Mouse (Mus musculus): ENCODE results near the gene Krtap19-4. TPM values are rescaled to one million over a fixed set of nuclear protein-coding genes. Genes with fewer than 3 reads are reported as not detected.
A peak's percentile ranks its signal among the peaks of the same experiment; 100 is the strongest.

Krtap19-4 gene
- not detected in 2 replicates for polyA plus RNA-seq (2016; fragmentation: Nextera tagmentation; extraction: Ambion mirVana)

- Histone ChIP-seq H3K36me3 (replicated peaks) (no peaks in the 10 kb centered on the region), H3K4me1 (no peaks in the 10 kb centered on the region), H3K4me3 (no peak within 1 kb of the TSS), H3K9me3 (no peaks in the 10 kb centered on the region), H3K27me3 (replicated peaks; ENCODE audit: low read depth, poor library complexity, severe bottlenecking) (no peaks in the 10 kb centered on the region), H3K27ac (replicated peaks) (no peak within 1 kb of the TSS)
- no peak for DNase-seq (ENCODE audit: low spot score)
- WGBS = 88% methylated on average over 5 of the region's 5 CpGs
Observed at GRCm38 (mm10) chr16:88884989-88885388, at the start of gene Krtap19-4. TSS of gene Krtap19-4 (minus strand) at chr16:88885089.

GRCm38 (mm10) chr16:88932165-88932564 is 47.3 kb upstream of the Krtap19-4 start, which contains the start of gene Krtap19-9b:
TSS of gene Krtap19-9b (minus strand) at chr16:88932265.
- H3K27me3 ChIP-seq (replicated peaks; ENCODE audit: low read depth, poor library complexity, severe bottlenecking) = no peaks in the 10 kb centered on the region
- H3K9me3 ChIP-seq = no peaks in the 10 kb centered on the region
- no peak within 1 kb of the TSS for H3K4me3 ChIP-seq
- 89% methylated on average over 3 of the region's 3 CpGs for WGBS
- H3K4me1 ChIP-seq = no peaks in the 10 kb centered on the region
- no peak for DNase-seq (ENCODE audit: low spot score)
- no peak within 1 kb of the TSS for H3K27ac ChIP-seq (replicated peaks)
- H3K36me3 ChIP-seq (replicated peaks) = no peaks in the 10 kb centered on the region

GRCm38 (mm10) chr16:88896357-88896756 is 11.5 kb upstream of the Krtap19-4 start, which contains the start of gene Krtap19-5:
TSS of gene Krtap19-5 (minus strand) at chr16:88896457.
- no peaks in the 10 kb centered on the region for H3K36me3 ChIP-seq (replicated peaks)
- H3K27ac ChIP-seq (replicated peaks) = no peak within 1 kb of the TSS
- no peak within 1 kb of the TSS for H3K4me3 ChIP-seq
- 93% methylated on average over 6 of the region's 6 CpGs for WGBS
- DNase-seq (ENCODE audit: low spot score) = no peak
- H3K4me1 ChIP-seq = no peaks in the 10 kb centered on the region
- H3K9me3 ChIP-seq = no peaks in the 10 kb centered on the region
- no peaks in the 10 kb centered on the region for H3K27me3 ChIP-seq (replicated peaks; ENCODE audit: low read depth, poor library complexity, severe bottlenecking)

GRCm38 (mm10) chr16:88886870-88887269 is 2.0 kb upstream of the Krtap19-4 start:
- H3K4me1 ChIP-seq = no peaks in the 10 kb centered on the region
- no peak overlapping the region for H3K27ac ChIP-seq (replicated peaks)
- H3K27me3 ChIP-seq (replicated peaks; ENCODE audit: low read depth, poor library complexity, severe bottlenecking) = no peaks in the 10 kb centered on the region
- H3K36me3 ChIP-seq (replicated peaks) = no peaks in the 10 kb centered on the region
- DNase-seq (ENCODE audit: low spot score) = no peak
- no peaks in the 10 kb centered on the region for H3K9me3 ChIP-seq
- H3K4me3 ChIP-seq = no peak overlapping the region
- 90% methylated on average over 6 of the region's 6 CpGs for WGBS

GRCm38 (mm10) chr16:88877938-88878337 is 7.0 kb downstream of the Krtap19-4 start, which contains the start of gene Krtap19-3:
TSS of gene Krtap19-3 (minus strand) at chr16:88878038.
- Histone ChIP-seq H3K9me3 (no peaks in the 10 kb centered on the region), H3K4me1 (no peaks in the 10 kb centered on the region), H3K27me3 (replicated peaks; ENCODE audit: low read depth, poor library complexity, severe bottlenecking) (no peaks in the 10 kb centered on the region), H3K4me3 (no peak within 1 kb of the TSS), H3K27ac (replicated peaks) (no peak within 1 kb of the TSS), H3K36me3 (replicated peaks) (no peaks in the 10 kb centered on the region)
- WGBS = 88% methylated on average over 2 of the region's 2 CpGs
- no peak for DNase-seq (ENCODE audit: low spot score)

GRCm38 (mm10) chr16:88874169-88874568 is 10.7 kb downstream of the Krtap19-4 start, which contains the start of gene Krtap19-2:
TSS of gene Krtap19-2 (minus strand) at chr16:88874269.
- H3K4me1 ChIP-seq = no peaks in the 10 kb centered on the region
- H3K27ac ChIP-seq (replicated peaks) = no peak within 1 kb of the TSS
- DNase-seq (ENCODE audit: low spot score) = no peak
- WGBS = 97% methylated on average over 3 of the region's 3 CpGs
- H3K27me3 ChIP-seq (replicated peaks; ENCODE audit: low read depth, poor library complexity, severe bottlenecking) = no peaks in the 10 kb centered on the region
- no peak within 1 kb of the TSS for H3K4me3 ChIP-seq
- H3K36me3 ChIP-seq (replicated peaks) = no peaks in the 10 kb centered on the region
- no peaks in the 10 kb centered on the region for H3K9me3 ChIP-seq

GRCm38 (mm10) chr16:88869311-88869710 is 15.6 kb downstream of the Krtap19-4 start, which contains the start of gene Krtap19-1:
TSS of gene Krtap19-1 (minus strand) at chr16:88869411.
- no peak for DNase-seq (ENCODE audit: low spot score)
- 88% methylated on average over 6 of the region's 6 CpGs for WGBS

GRCm38 (mm10) chr16:88864887-88865407 is 19.9 kb downstream of the Krtap19-4 start:
- 93% methylated on average over 4 of the region's 4 CpGs for WGBS
- no peak for DNase-seq (ENCODE audit: low spot score)

More at GRCm38 (mm10) chr16:88869311-88869710, 15.6 kb downstream of the Krtap19-4 start, which contains the start of gene Krtap19-1:
- Histone ChIP-seq H3K4me1 (no peaks in the 10 kb centered on the region), H3K27ac (replicated peaks) (no peak within 1 kb of the TSS), H3K4me3 (no peak within 1 kb of the TSS), H3K27me3 (replicated peaks; ENCODE audit: low read depth, poor library complexity, severe bottlenecking) (no peaks in the 10 kb centered on the region), H3K9me3 (no peaks in the 10 kb centered on the region), H3K36me3 (replicated peaks) (no peaks in the 10 kb centered on the region)

GRCm38 (mm10) chr16:88851450-88851849 is 33.4 kb downstream of the Krtap19-4 start:
- H3K27me3 ChIP-seq (replicated peaks; ENCODE audit: low read depth, poor library complexity, severe bottlenecking) = no peaks in the 10 kb centered on the region
- WGBS = 13% methylated on average over 5 of the region's 5 CpGs
- no peaks in the 10 kb centered on the region for H3K9me3 ChIP-seq
- H3K27ac ChIP-seq (replicated peaks) = no peak overlapping the region
- H3K4me1 ChIP-seq = no peaks in the 10 kb centered on the region
- peak; percentile 27 for DNase-seq (ENCODE audit: low spot score)
- H3K36me3 ChIP-seq (replicated peaks) = no peaks in the 10 kb centered on the region
- H3K4me3 ChIP-seq = no peak overlapping the region

More at GRCm38 (mm10) chr16:88864887-88865407, 19.9 kb downstream of the Krtap19-4 start:
- Histone ChIP-seq H3K27ac (replicated peaks) (no peak overlapping the region), H3K4me3 (no peak overlapping the region), H3K4me1 (no peaks in the 10 kb centered on the region), H3K36me3 (replicated peaks) (no peaks in the 10 kb centered on the region), H3K27me3 (replicated peaks; ENCODE audit: low read depth, poor library complexity, severe bottlenecking) (no peaks in the 10 kb centered on the region), H3K9me3 (no peaks in the 10 kb centered on the region)

GRCm38 (mm10) chr16:88848558-88848957 is 36.3 kb downstream of the Krtap19-4 start:
- Histone ChIP-seq H3K4me3 (no peak overlapping the region), H3K9me3 (no peaks in the 10 kb centered on the region), H3K27ac (replicated peaks) (no peak overlapping the region), H3K36me3 (replicated peaks) (no peaks in the 10 kb centered on the region), H3K4me1 (no peaks in the 10 kb centered on the region), H3K27me3 (replicated peaks; ENCODE audit: low read depth, poor library complexity, severe bottlenecking) (no peaks in the 10 kb centered on the region)
- WGBS = 85% methylated on average over 4 of the region's 4 CpGs
- DNase-seq (ENCODE audit: low spot score) = no peak

GRCm38 (mm10) chr16:88847363-88847762 is 37.5 kb downstream of the Krtap19-4 start:
- WGBS = 92% methylated on average over 1 of the region's 1 CpGs
- Histone ChIP-seq H3K36me3 (replicated peaks) (no peaks in the 10 kb centered on the region), H3K4me1 (no peaks in the 10 kb centered on the region), H3K27me3 (replicated peaks; ENCODE audit: low read depth, poor library complexity, severe bottlenecking) (no peaks in the 10 kb centered on the region), H3K4me3 (no peak overlapping the region), H3K9me3 (no peaks in the 10 kb centered on the region), H3K27ac (replicated peaks) (no peak overlapping the region)
- DNase-seq (ENCODE audit: low spot score) = no peak

All from embryonic facial prominence, embryonic 10.5 days (tissue).